Mouse (Mus musculus): ENCODE data around the gene Cd27. TPM values are rescaled to one million over a fixed set of nuclear protein-coding genes. Genes with fewer than 3 reads are reported as not detected.
"Not testable (repeated sequence)": the region's sequence is repeated elsewhere in the genome, so short reads cannot be mapped to it uniquely, and the experiment has no call there.

Gene Cd27
- not detected for total RNA-seq (2021)

GRCm38 (mm10) chr6:125236782-125237181 lies at the start of gene Cd27:
Gene Cd27, minus strand, starts transcription at chr6:125237010.
- DNase-seq = no peak
- intact Hi-C loops (cut with DNase I) = no loop called here

DNA sequence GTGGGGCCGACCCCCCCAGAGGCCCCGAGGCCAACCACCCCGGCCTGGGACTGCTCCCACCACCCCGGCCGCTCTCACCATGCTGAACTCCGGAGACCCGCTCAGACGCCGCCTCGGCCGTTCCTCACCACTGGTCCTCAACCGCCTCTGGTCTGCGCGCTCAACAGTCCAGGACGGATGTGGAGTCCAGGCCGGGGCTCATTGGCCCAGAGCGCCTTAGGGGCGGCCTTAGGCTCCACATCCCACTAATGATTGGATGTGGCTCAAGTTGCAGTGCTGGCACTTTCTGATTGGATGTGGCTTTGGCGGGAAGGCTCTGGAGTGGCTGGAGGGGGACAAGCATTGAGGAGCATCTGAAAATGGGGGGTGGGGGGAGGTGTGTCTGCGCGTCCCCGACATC lies 49.1 kb upstream of the Cd27 start, which contains the start of gene Tuba3a:
Gene Tuba3a, minus strand, starts transcription at position 153 of the 400 bp plus-strand sequence.
- DNase-seq = no peak
- intact Hi-C loops (cut with DNase I) = no loop called here

- intact Hi-C loops (cut with DNase I) = no loop called here
- no peak for DNase-seq
Measured at GRCm38 (mm10) chr6:125284751-125285150, 47.9 kb upstream of the Cd27 start.

DNA sequence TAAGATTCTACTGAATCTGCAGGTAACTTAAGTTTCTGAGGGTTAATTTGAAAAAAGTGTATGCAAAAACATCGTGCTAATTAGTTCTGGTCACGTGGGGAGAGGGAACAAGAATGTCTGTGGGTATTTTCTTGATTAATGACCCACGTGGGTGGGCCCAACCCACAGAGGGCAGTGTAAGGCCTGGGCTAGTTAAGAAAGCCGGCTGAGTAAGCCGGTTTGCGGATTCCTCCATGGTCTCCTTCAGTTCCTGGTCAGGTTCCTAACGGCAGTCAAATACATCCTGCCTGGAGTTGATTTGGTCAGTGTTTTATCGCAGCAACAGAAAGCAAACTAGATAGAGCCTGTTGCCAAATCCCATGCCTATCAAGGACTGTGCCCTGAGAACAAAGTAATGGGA lies 47.4 kb upstream of the Cd27 start:
- intact Hi-C loops (cut with DNase I) = no loop called here
- no peak for DNase-seq

DNA sequence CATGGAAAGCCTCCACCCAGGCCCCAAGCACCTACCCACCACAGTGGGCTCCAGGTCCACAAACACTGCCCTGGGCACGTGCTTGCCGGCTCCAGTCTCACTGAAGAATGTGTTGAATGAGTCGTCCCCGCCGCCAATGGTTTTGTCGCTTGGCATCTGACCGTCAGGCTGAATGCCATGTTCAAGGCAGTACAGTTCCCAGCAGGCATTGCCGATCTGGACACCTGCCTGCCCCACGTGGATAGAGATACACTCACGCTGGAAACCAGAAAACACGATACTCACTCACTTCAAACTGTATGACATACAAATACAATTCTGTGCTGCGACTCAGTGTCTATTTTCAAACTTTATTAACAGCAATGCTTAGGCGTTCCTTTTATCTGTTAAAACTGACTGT lies 45.9 kb upstream of the Cd27 start:
- intact Hi-C loops (cut with DNase I); DNase-seq: not testable (repeated sequence)

DNA sequence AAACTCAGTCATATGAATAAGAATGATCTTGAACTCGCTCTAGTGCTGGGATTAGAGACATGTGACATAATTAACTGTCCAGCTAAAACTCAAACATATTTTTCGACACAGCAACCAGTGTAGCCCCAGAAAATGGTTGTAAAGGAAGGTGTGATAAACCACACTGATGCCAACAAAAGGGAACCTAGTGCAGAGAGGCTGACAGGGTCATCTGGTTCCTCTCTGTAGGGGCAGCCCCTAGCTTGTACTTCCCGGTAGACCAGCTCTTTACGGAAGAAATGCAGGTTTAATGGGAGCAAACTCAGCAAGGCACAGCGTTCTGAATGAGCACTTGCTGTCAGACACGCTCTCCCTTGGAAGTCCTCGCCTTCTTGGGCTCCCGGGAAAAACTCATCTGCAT lies 42.9 kb upstream of the Cd27 start:
- no peak for DNase-seq
- intact Hi-C loops (cut with DNase I) = no loop called here

DNA sequence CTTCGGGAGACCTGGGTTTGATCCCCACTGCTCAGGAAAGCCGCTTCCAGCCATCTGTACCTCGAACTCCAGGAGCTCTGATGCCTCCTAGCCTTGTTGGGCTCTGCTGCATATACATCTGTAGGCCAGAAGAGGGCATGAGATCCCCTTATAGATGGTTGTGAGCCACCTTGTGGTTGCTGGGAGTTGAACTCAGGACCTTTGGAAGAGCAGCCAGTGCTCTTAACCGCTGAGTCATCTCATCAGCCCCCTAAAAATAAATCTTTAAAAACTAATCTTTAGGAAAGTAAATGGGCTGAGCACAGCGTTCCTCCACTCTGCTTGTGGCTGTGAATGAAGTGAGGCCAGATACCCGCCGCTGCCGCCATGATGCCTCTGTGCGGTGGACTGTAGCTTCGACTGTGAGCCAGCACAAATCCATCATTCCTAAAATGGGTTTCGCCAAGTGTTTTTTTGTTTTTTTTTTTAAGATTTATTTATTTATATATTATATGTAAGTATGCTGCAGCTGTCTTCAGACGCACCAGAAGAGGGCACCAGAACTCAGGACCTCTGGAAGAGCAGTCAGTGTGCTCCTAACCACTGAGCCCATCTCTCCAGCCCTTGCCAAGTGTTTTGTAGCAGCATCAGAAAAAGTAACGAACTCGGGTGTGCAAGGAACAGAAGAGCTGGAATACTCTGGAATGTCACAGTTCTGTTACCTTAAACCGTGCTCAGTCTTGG lies 38.2 kb upstream of the Cd27 start:
- DNase-seq = peak; percentile 39
- intact Hi-C loops (cut with DNase I) = loop anchor here (5.0 kb wide), 2 partner anchors 58 to 113 kb away; partner anchors contain the start of gene Vamp1

GRCm38 (mm10) chr6:125272228-125272785 lies 35.5 kb upstream of the Cd27 start:
- intact Hi-C loops (cut with DNase I) = loop anchor here (5.0 kb wide), 2 partner anchors 55 to 110 kb away; partner anchors contain the start of gene Vamp1
- no peak for DNase-seq

GRCm38 (mm10) chr6:125271455-125272227 lies 34.8 kb upstream of the Cd27 start:
- intact Hi-C loops (cut with DNase I) = loop anchor here (5.0 kb wide), 2 partner anchors 54 to 109 kb away; partner anchors contain the start of gene Vamp1
- peak; percentile 92 for DNase-seq

- intact Hi-C loops (cut with DNase I) = loop anchor here (5.0 kb wide), 1 partner anchor 121 kb away; the partner anchor contains the start of gene Iffo1
Measured at GRCm38 (mm10) chr6:125268799-125269198, 32.0 kb upstream of the Cd27 start.

GRCm38 (mm10) chr6:125267469-125267868 lies 30.7 kb upstream of the Cd27 start:
- intact Hi-C loops (cut with DNase I) = loop anchor here (5.0 kb wide), 1 partner anchor 120 kb away; the partner anchor contains the start of gene Iffo1
- DNase-seq = no peak

More at GRCm38 (mm10) chr6:125268799-125269198, 32.0 kb upstream of the Cd27 start:
- DNase-seq = no peak

DNA sequence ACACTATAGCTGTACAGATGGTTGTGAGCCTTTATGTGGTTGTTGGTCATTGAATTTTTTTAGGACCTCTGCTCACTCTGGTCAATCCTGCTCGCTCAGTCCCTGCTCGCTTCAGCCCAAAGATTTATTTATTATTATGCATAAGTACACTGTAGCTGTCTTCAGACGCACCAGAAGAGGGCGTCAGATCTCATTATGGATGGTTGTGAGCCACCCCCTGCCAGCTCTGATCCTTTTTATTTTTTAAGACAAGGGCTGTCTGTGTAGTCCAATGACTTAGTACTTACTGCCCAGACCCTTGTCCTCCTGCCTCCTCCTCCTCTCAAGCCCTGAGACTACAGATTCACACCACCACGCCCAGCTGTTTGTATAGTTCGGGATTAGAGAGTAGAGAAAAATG lies 29.8 kb upstream of the Cd27 start:
- not testable (repeated sequence) for DNase-seq
- intact Hi-C loops (cut with DNase I) = loop anchor here (5.0 kb wide), 1 partner anchor 119 kb away; the partner anchor contains the start of gene Iffo1

DNA sequence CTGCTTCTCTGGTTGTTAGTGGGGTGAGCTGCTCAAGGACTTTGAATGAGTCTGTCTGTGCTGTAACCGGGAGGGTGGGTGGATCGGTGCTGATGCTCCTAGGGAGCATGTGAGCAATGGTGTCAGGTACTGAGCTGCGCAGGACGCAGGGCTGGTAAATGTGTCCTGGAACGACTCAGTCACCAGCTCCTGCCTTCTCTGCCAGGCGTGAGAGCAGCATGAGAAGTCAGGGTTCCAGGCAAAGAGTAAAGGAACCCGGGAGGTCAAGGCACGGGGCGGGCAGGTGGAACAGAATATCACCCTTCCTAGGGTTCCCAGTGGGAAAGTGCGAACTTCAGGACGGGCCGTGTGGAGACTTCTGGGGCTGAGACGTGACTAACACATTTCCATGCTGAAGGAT lies 29.3 kb upstream of the Cd27 start:
- intact Hi-C loops (cut with DNase I) = loop anchor here (5.0 kb wide), 1 partner anchor 119 kb away; the partner anchor contains the start of gene Iffo1

GRCm38 (mm10) chr6:125265239-125265638 lies 28.4 kb upstream of the Cd27 start:
- no peak for DNase-seq
- intact Hi-C loops (cut with DNase I) = loop anchor here (5.0 kb wide), 1 partner anchor 118 kb away; the partner anchor contains the start of gene Iffo1

More for the DNA sequence above, 29.3 kb upstream of the Cd27 start:
- no peak for DNase-seq

- intact Hi-C loops (cut with DNase I) = no loop called here
- DNase-seq = no peak
Measured at GRCm38 (mm10) chr6:125264219-125264618, 27.4 kb upstream of the Cd27 start.

GRCm38 (mm10) chr6:125260006-125260555 lies 23.3 kb upstream of the Cd27 start:
- intact Hi-C loops (cut with DNase I) = no loop called here
- DNase-seq = no peak

- peak; percentile 48 for DNase-seq
- intact Hi-C loops (cut with DNase I) = no loop called here
Measured at GRCm38 (mm10) chr6:125256222-125256966, 19.6 kb upstream of the Cd27 start.

- intact Hi-C loops (cut with DNase I) = no loop called here
Measured at GRCm38 (mm10) chr6:125255516-125256044, 18.8 kb upstream of the Cd27 start.

GRCm38 (mm10) chr6:125253863-125254715 lies 17.3 kb upstream of the Cd27 start:
- DNase-seq = no peak
- intact Hi-C loops (cut with DNase I) = no loop called here

More at GRCm38 (mm10) chr6:125255516-125256044, 18.8 kb upstream of the Cd27 start:
- no peak for DNase-seq
